Mouse (Mus musculus) cerebellum, postnatal 4 days (tissue): ENCODE measurements at regions not wholly inside any gene's neighbourhood (a gene's known extent, or its start where the extent isn't known, plus 50 kb on each side); places are given as distances from the start of the nearest gene placed in this dataset.
A peak's percentile ranks its signal among the peaks of the same experiment; 100 is the strongest.

ENCODE experiments used
- DNase-seq, 2 experiments: peaks; one replicate each; pipeline ENCODE4 v3.0.0; 2022; ENCODE audit warnings: low spot score in 2 of 2, mixed read lengths in 1 of 2

DNA sequence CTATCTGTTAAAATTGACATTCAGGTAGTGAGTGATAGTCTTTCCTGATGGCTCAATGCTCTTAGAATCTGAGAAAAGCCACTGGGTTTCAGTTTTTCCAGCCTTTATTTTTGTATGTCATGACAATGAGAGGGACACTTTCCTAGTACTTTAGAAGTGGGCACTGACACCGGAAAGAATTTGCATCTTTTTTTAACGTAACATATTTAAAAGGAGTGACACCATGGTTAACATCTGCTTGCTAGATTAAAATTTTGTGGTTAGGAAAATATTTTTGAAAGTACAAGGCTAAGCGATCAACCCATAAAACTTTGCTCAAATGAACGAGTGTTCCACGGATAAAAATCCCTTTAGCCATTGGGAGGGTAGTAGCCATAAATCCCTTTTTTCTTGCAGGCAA is 174.7 kb downstream of the 1700129C05Rik start:
- DNase-seq = no peak

DNA sequence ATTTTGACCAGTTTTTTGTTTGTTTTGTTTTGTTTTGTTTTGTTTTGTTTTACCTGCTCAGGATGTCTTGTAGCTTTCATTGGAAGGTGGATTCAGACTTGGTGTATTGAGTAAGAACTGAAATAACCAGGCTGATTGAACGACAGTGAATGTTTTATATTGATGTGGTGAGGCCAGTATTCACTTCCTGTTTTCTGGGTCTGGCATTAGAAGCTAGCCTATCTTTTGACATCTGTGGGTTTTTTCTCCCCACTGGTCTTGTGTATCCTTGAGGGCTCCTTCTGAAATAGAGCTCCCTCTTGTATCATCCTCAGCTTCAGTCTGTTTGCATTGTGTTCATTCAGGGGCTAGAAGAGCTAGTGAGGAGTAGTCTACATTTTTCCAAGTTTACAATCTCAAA is 175.5 kb downstream of the 1700129C05Rik start:
- no peak for DNase-seq

DNA sequence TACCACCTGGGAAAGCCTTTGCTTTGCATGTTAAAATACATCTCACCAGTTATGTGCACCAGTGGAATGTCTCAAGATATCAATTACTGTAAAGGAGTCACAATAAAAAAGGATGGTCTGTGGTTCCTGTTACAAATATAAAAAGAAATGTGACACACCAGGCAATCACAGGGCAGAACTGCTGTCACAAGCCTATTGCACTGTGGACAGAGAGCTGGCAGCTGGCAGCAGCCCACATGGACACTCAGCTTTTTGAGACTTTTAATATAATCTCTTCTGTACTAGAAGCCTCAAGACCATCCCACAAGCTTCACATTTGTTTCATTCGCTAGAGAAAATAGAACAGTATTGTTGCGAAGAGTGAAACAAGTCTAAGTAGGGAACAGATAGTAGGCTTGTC is 197.7 kb downstream of the 1700129C05Rik start:
- DNase-seq = no peak

DNA sequence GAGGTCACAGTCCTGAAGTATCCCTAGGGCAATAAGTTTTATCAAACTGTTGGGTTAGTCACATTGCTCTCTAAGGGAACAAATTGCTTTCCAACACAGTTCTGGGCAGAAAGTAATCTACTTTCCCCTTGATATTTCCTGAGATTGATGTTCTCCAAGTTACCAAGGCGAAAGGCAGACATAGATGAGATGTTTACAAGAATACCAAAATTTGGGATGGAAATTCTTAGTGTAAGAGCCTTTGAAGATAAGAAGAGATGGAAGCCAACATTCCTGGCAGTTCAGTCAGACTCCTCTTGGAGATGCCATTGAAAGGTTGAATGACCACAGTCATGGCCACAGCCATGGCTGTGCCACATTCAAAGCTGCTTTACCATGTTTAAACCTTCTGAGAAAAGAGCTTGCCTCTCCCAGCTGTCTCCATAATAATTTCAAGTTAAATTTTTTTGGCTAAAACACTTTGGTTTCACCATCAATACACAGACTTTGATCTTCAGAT is 199.4 kb downstream of the 1700129C05Rik start:
- DNase-seq = no peak

DNA sequence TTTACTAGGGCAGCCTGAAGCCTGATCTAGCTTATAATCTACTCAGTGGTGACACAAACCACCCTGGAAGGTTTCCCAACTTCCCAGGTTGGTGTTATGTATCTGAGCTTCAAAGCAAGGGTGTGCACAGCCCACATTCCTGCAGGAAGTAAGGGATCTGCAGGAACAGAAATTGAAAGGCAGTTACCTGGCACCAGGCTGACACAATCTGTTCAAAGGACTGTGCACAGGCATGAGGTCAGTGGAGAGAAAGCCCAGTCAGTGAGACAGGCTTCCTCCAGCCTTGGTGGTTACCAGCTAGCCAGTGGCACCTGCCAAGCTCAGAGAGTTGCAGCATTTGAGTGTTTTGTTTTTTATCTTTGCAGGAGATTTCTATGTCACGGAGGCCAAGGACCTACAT is 203.6 kb downstream of the 1700129C05Rik start:
- peak in 1 of 2 experiments; percentile 11 for DNase-seq

DNA sequence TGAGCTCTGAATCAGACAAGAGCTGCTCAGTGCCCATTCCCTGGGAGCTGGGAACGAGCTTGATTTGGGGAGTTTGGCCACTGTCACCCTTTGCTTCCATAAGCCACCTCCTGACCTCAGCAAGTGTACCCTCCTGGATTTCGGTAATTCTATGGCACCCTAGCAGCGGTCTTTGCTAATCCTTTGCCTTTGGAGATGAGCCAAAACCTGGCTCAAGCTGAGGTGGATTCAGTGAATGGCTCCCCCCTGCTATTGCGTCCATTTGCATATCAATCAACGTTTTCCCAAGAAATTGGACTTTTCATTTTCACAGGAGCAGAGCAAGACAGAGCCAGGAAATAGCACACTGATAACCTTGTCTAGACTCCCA is 204.1 kb downstream of the 1700129C05Rik start:
- DNase-seq = peak in 1 of 2 experiments; percentile 3

DNA sequence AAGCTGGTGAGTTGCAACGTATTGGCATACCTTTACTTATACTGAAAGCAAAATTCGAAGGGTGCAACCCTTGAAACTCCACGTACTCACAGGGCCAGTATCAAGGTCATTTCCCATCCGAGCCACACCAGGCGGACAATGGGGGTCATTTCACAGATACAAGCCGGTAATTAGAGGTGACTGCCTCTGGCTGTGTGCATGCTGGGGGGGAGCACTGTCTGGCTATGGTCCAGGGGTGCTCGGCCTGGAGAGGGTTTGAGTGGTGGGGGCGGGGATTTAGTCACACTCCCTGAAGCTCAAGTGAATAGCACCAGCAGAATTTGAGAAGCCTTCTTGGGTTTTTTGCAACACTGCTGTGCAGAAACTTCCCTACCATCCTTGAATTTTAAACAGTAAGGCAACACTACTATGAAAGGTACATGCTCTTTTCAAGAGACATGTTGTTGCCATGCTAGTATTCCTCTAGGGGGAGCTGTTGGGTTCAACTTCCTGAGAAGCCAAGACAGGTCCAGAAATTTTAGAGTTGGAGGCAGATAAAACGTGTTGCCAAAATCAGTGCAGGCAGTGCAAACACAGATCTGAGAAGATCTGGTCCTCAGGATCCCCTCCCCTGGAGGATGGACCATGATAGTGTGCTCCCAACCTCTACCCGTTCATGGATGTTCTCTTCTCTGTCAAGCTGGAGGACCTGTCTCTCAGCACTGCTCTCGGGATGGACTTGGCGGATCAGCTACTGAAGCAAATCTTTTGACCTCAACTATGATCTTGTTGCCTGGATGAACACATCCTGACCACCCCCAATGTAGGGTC is 204.7 kb downstream of the 1700129C05Rik start:
- DNase-seq = peak in 1 of 2 experiments; percentile 35

DNA sequence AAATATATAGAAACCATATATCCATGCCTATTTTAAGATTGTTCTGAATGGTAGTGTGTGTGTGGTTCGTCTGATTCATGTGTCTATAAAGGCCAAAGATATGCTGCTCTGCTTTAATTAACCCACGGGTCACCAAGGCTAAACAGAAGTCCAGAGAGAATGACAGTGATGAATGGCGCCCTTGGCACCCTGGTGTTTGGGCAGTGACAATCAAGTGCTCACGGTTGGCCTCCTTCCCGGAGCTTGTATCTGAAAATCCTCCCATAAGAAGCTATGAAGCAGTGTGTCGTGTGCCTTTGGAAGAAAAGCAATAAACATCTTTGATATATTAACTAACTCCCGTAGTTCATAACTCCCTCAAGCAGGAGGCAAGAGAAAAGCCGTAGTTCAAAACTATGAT is 205.4 kb downstream of the 1700129C05Rik start:
- peak in 1 of 2 experiments; percentile 13 for DNase-seq

DNA sequence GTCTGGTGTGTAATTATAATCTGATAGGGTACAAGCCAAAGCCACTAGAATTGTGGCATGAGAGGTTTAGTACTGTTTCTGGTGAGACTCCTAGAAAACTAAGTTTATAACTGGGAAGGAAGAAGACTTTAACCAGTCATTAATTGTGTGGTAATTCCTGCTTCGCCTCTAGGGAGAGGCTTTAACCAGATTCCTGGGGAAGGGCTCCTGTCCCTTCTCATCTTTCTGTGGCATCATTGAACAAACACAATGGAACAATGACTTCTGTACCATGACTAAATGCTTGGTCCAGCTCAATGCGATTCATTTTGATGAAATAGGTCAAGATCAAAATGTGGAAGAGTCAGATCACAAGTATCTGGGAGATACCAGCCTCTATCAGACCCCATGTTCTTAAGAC is 206.6 kb downstream of the 1700129C05Rik start:
- no peak for DNase-seq

DNA sequence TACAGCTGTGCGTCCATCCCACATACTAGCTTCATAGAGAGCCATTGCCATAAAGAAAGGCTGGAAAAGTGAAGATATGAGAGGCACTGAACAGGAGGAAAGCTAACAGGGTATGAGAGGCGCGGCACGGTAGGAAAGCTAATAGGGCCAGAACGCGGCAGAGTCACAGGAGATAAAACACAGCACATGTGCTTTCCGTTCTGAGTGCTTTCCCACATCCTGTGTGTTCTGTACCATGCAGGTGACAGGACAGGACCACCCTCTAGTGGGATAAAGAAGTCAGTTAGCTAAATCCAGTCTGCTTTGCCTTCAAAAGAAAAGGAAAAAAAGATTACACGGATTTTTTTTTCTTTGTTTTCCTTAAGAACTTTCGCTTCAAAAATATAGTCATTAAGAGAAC is 224.8 kb downstream of the 1700129C05Rik start:
- DNase-seq = no peak

DNA sequence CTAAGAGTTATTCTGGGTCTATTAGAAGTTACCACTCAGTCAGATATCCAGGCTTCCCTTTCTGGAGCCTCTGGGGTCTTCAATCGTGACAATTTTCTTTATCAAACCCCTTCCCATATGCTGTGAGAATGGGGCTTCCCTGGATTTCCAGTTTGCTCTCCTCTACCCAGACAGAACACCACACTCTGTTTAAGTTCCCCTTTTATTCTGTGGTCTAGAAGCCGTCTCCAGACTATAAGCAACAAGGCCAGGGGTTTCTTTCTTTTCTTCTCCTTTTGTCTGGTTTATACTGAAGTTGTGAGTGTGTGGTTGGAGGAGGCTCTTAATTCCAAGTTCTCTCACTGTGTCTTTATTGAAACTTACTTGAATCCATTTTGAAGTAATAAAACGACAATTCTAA is 225.5 kb downstream of the 1700129C05Rik start:
- DNase-seq = no peak

DNA sequence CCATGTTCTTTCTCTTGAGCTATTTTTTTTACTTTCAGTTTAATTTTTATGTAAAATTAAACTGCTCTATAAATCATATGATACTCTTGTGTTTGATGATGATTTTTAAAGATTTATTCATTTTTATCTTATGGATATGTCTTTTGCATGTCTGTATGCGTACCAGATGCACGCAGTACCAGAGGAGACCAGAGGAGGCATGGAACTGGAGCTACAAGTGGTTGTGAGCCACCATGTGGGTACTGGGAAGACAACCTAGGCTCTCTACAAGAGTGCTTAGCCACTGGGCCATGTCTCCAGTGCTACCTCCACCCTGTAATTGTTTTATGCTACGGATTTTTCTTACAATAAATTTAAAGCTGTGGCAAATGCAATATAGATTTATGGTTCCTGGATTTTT is 227.8 kb downstream of the 1700129C05Rik start:
- DNase-seq = no peak

DNA sequence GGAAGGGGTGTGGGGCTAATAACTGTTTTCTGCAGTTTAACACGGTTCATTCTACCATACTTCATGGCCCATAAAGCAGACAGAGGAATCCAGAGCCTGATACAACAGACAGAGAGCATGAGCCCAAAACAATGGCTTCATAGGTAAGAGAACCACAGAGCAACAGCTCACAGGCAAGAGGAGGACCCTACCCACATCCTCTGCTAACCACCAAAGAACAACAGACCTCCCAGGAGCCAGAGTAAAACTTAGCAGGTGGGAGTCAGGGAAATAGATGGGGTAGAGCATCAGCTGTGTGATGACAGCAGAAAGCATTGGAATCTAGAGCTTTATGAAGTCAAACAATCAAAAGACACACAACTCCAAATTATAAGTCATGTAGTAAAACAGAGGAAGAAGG is 231.8 kb downstream of the 1700129C05Rik start:
- DNase-seq = no peak

DNA sequence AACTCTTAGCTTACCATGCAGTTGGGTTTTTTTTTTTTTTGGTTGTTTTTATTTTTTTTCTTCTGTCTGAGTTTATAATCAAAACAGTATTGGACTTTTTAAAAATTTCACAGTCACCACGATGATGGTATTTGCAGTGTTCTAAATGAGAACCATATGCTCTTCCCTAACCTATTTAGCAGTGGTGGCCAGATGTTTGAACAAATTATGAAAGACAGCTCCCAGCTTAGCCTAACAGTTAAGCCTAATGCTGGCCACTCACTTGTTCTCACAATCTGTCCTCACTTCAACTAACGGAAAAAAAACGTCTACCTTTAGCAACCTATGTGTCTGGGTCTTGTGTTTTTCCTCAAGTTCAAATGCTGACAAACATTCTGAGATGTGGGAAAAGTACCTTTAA is 234.8 kb downstream of the 1700129C05Rik start:
- DNase-seq = no peak

DNA sequence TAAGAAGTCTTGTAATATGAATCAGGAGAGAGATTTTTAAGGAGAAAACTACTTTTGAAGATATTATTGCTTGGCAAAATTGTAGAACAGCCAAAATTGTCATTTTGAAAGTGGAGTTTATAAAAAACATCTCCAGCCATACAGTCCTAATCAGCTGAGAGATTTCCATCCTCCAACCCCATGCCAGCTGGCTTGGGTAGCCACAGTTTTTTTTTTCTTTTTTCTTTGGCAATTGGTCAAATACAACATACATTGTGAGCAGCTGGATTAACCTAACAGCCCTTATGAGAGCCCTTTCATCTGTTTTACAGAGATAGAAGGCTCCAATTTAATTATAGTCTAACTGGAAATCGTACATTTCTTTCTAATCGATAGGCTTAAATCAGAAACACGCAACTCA is 235.3 kb downstream of the 1700129C05Rik start:
- DNase-seq = no peak

DNA sequence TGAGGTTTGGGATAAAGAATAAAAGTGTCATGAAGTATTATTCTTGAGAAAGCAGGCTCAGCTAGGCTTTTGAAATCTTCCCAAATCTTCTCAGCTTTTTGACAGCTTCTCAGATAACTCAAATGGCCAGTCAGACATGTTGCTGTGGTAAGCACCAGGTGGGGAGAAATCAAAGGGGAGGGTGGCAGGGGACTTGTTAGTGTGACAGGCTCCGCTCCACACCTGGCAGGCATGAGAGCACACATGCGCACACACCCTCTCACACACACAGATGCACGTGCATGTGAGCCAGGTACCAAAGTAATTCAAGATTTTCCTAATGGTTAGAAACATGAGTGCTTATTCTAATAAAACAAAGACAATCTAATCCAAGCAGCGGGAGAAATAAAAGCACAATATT is 236.1 kb downstream of the 1700129C05Rik start:
- no peak for DNase-seq

DNA sequence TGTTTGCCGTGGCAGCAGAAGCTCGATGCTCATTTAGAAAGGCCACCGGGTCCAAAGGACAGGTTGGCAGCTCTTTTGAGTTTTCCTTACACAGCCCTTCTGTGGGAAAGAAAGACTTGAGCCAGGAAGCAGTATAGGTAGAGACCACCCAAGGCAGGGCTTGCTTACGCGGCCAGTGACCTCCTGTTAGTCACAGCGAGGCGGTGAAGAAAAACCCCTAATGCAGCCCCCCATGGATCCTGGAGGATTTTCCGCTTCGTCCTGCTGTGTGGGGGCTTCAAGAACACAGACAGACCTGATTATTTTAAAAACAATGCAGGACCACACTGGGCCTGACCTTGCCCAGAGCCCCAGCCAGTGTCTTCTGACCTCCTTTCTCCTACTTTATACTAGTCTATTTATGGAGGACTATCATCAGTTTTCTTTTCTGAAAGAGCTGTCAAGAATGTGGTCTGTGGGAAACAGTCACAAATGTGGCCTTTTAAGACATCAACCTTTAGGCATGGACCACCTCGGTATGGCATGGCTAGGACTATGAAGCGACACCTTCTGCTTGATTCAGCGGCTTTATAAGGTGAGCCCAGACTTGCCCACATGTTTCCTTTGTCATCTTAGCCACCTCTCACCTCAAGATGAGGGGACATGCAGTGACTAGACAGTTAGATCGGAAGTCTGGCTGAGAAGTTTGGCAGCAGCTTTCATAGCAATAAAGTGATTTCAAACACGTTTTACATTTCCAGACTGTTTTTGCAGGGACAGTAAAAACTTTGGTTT is 274.3 kb downstream of the 1700129C05Rik start:
- DNase-seq = no peak

DNA sequence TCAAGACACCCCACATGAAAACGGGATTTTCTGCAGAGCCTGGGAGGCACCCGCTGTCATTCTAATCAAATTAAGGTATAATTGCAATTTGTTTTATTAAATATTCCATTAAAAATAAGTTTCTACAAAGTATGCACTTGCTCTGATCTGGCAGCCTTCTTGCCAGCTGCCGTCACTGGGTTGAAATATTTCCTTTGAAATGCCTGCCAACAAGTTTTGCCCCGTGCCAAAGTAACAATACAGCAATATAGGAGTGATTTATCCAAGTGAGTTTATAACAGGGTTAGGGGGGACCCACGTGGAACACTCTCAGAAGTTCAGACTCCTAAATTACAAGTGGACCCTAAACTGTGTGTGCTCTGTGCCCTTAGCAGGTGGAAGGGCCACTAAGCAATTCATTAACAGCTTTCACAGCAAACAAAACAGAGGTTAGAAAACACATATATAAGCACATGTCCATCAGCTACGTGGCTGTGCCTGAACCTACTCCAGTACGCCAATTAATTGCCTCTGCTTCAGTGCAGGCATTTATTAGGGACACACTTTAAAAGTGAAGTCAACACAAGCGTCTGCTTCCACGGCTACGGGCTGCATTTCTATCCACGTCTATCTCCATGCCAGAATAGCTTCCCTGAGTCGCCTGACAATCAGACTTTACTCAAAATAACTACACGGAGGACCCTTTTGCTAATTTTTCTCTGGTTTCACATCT is 275.1 kb downstream of the 1700129C05Rik start:
- DNase-seq = no peak

DNA sequence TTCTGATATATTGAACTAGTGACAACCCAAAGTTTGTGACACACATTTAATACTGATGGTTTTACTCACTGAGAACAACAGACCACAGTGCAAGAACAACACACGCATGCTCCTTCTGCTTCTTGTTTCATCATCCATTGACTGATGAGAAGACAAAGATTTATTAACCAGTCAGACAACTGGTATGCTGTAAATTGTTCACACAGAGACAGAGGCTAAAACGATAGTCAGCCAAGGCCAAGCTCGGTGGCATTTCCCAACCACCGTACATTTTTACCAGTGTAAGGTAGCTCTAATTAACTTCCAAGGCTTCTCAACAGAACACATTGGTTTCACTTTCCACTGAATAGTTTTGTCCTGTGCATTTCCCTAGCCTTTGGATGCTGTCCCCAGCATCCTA is 287.8 kb downstream of the 1700129C05Rik start:
- DNase-seq = no peak

DNA sequence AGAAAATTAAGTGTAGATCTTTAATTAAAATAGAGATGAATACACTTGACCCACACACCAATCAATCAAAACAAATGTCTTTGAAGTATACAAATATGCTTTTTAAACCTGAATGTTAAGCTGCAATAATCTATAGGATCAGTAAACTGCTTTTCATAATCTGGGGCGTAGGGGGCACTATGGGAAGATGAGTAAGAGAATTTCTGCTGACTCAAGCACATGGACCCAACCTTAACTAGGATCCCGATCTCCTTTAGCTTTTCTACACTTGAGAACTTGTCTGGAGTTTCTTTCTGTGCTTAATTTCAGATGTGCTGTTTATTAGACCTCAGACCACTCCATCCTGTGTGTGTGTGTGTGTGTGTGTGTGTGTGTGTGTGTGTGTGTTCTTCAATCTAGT is 298.1 kb downstream of the 1700129C05Rik start:
- no peak for DNase-seq

DNA sequence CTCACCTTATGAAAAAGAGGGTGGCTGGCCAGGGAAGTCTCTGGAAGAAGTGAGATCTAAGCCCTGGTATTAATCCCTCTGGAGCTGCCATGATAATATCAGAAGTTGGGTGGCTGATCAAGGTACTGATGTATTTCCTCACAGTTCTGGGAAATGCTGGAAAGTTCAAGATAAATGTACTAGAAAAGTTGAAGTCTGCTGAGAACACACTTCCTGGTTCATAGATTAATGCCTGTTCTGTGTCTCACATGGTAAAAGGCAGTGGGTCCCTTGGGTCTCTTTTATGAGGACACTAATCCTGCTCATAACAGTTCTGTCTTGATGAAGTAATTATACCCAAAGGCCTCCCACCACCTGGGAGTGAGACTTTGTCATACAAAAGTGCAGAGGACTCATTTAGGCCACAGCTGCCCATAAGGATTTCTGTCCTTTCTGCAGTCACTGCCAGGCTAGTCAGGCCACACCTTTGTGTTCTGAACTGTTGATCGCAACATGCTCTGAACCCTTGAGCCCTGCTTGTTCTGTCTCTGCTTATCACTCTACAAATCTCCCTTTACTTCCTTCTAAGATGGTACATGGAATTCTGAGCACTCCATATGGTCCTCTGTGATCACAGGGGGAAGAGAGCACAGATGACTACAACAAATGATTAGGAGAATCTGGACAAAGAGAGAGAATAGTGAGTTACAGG is 300.4 kb downstream of the 1700129C05Rik start:
- no peak for DNase-seq

DNA sequence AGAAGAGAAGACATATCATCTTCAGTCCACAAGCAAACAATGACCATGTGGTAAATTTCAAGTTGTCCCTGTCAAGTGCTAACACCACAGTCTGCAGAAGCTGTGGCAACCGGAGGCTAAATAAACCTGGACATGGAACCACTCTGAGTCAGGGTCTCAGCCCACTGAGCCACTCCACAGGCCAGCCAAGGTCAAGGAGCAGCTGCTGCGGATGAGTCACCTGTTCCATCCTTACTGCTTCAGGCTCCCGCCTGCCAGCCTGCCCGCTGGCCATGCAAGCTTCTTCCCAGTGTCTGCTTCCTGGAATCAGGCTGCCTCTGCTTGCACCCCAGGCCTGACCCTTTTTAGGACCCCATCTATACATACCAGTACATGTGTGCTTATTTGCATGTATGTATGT is 319.8 kb downstream of the 1700129C05Rik start:
- DNase-seq = no peak
